8 mouse cellular contexts compared by ENCODE assay signal in the genomic region with DNA sequence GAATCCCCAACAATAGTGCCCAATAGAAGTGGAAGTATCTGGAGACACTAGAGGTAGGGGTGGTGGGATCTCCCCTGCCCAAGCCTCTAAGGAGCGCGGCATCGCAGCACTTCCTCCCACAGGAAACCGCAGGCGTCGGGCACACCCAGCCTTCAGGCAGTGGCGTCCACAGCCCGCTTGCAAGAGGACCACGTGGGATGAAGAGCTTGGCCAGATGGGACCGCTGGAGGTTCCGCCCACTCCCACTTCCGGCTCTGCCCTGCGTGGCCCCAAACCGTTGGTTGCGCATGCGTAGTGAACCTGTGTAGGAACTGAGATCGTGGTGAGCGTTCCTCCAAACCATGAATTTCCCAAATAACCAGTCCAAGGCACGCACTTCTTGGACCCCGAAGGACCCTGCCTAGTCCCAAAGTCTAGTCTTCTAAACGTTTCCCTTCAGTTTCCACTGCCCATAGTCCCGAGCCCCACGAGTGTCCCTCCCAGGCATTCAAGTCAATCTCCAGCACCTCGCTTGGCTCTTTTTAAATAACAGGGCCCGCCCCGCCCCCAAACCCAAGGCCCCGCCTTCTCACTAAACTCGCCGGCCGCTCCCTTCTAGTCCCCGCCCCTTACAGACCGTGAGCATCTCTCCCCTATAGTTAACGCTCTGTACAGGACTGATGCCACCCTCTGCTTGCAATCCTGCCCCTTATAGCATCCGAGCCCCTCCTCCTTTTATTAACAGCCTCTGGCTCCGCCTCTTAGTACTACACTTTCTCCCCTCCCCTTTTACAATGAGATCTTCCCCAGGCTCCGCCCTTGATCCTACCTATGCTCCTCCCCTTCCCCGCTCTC. TPM values are rescaled to one million over a fixed set of nuclear protein-coding genes. Genes with fewer than 3 reads are reported as not detected.
DNase-seq lines count a peak whose midpoint lies in the region; ATAC-seq lines count a peak whose summit lies in the region.

No protein-coding gene starts in this region.

- H3K9me3 ChIP-seq in forebrain, embryonic 11.5 days (ENCODE audit: control insufficient read depth, low read length), result no peaks in the 10 kb centered on the region; the same call in 1 of the 2 replicates
- H3K9me3 ChIP-seq in heart, embryonic 16.5 days (replicated peaks; ENCODE audit: control insufficient read depth, low read length), result peaks cover 6% of the 10 kb centered on the region; the same call in 1 of the 2 replicates
- H3K9me3 ChIP-seq in liver, embryonic 15.5 days (replicated peaks), result no peaks in the 10 kb centered on the region
- H3K9me3 ChIP-seq in neural tube, embryonic 12.5 days, result no peaks in the 10 kb centered on the region

- peak overlapping the region; percentile 71 for H3K4me2 ChIP-seq in forebrain, embryonic 11.5 days (ENCODE audit: low read depth, low read length, severe bottlenecking)
- H3K4me2 ChIP-seq in heart, embryonic 16.5 days (ENCODE audit: low read depth, low read length), result peak overlapping the region; percentile 83
- peak overlapping the region; percentile 72 for H3K4me2 ChIP-seq in liver, embryonic 15.5 days
- peak overlapping the region; percentile 63 for H3K4me2 ChIP-seq in neural tube, embryonic 12.5 days (replicated peaks)

- H3K27me3 ChIP-seq in forebrain, embryonic 11.5 days (ENCODE audit: control insufficient read depth, insufficient read depth, low read length), result 0 out of 2 replicates have a peak, but pooled peaks cover 2% of the 10 kb centered on the region
- peaks cover 4% of the 10 kb centered on the region for H3K27me3 ChIP-seq in heart, embryonic 16.5 days (ENCODE audit: control insufficient read depth, insufficient read depth, low read length)
- H3K27me3 ChIP-seq in liver, embryonic 15.5 days, result no peaks in the 10 kb centered on the region; the same call in 1 of the 2 replicates
- H3K27me3 ChIP-seq in neural tube, embryonic 12.5 days (replicated peaks), result no peaks in the 10 kb centered on the region; the same call in 1 of the 2 replicates

- peak overlapping the region; percentile 48 for H3K9ac ChIP-seq in forebrain, embryonic 11.5 days (ENCODE audit: low read length)
- H3K9ac ChIP-seq in heart, embryonic 16.5 days (ENCODE audit: low read length), result peak overlapping the region; percentile 70
- H3K9ac ChIP-seq in liver, embryonic 15.5 days, result peak overlapping the region; percentile 28
- H3K9ac ChIP-seq in neural tube, embryonic 12.5 days, result peak overlapping the region; percentile 3; the same call in 1 of the 2 replicates

- ATAC-seq in CD4-positive, CD25-positive, alpha-beta regulatory T cell, adult 4 months, result peak; percentile 84
- ATAC-seq in forebrain, embryonic 11.5 days (replicated peaks; ENCODE audit: low FRiP score), result peak; percentile 90
- peak; percentile 85 for ATAC-seq in heart, embryonic 16.5 days (replicated peaks; ENCODE audit: extremely low read depth, insufficient read depth, low FRiP score)
- peak; percentile 83 for ATAC-seq in liver, embryonic 15.5 days (ENCODE audit: insufficient read depth)
- ATAC-seq in neural tube, embryonic 12.5 days (ENCODE audit: low FRiP score, low read depth), result peak; percentile 91

- peak overlapping the region; percentile 72 for H3K27ac ChIP-seq in forebrain, embryonic 11.5 days (ENCODE audit: low read depth, low read length)
- H3K27ac ChIP-seq in heart, embryonic 16.5 days (ENCODE audit: low read length), result peak overlapping the region; percentile 95
- H3K27ac ChIP-seq in liver, embryonic 15.5 days (replicated peaks), result peak overlapping the region; percentile 87
- H3K27ac ChIP-seq in neural tube, embryonic 12.5 days, result peak overlapping the region; percentile 54

- H3K36me3 ChIP-seq in forebrain, embryonic 11.5 days (ENCODE audit: control insufficient read depth, insufficient read depth, low read length), result no peaks in the 10 kb centered on the region
- no peaks in the 10 kb centered on the region for H3K36me3 ChIP-seq in heart, embryonic 16.5 days (ENCODE audit: control insufficient read depth, insufficient read depth)
- peaks cover 7% of the 10 kb centered on the region; the same call in 1 of the 2 replicates for H3K36me3 ChIP-seq in liver, embryonic 15.5 days (replicated peaks)
- no peaks in the 10 kb centered on the region for H3K36me3 ChIP-seq in neural tube, embryonic 12.5 days

- whole genome bisulfite sequencing in forebrain, embryonic 11.5 days, result 1% methylated on average over 37 of the region's 37 CpGs
- 1% methylated on average over 37 of the region's 37 CpGs for WGBS in heart, embryonic 16.5 days
- under 1% methylated on average over 37 of the region's 37 CpGs for WGBS in liver, embryonic 15.5 days (ENCODE audit: insufficient replicate concordance)
- WGBS in neural tube, embryonic 12.5 days, result under 1% methylated on average over 37 of the region's 37 CpGs

- no peaks in the 10 kb centered on the region for H3K4me1 ChIP-seq in forebrain, embryonic 11.5 days (replicated peaks; ENCODE audit: control insufficient read depth, insufficient read depth, low read length)
- H3K4me1 ChIP-seq in heart, embryonic 16.5 days (ENCODE audit: control insufficient read depth, insufficient read depth, low read length), result peaks cover 8% of the 10 kb centered on the region
- H3K4me1 ChIP-seq in liver, embryonic 15.5 days (replicated peaks), result peaks cover 62% of the 10 kb centered on the region
- H3K4me1 ChIP-seq in neural tube, embryonic 12.5 days, result peaks cover 13% of the 10 kb centered on the region; the same call in 1 of the 2 replicates

- DNase-seq in c-Kit-positive CD71-positive TER-119-negative erythroid progenitor cells, embryonic 14.5 days (ENCODE audit: low read depth), result peak; percentile 93
- peak; percentile 94 for DNase-seq in forebrain, embryonic 11.5 days (ENCODE audit: low spot score)
- DNase-seq in kidney, postnatal 36 days, result peak; percentile 95 to 96
- DNase-seq in telencephalon, adult 2 months (ENCODE audit: low read depth, low spot score), result peak; percentile 95

- H3K4me3 ChIP-seq in forebrain, embryonic 11.5 days (ENCODE audit: low read depth, low read length), result peak overlapping the region; percentile 39
- peak overlapping the region; percentile 63 for H3K4me3 ChIP-seq in heart, embryonic 16.5 days (ENCODE audit: low read length)
- peak overlapping the region; percentile 60 for H3K4me3 ChIP-seq in liver, embryonic 15.5 days (replicated peaks)
- H3K4me3 ChIP-seq in neural tube, embryonic 12.5 days, result peak overlapping the region; percentile 41

RNA-seq across cellular contexts. Expression of a gene that starts 0.7 kb away (rescaled TPM):
- polyA plus RNA-seq in CD4-positive, CD25-positive, alpha-beta regulatory T cell, adult 4 months (2017; shearing (Covaris generic)), result 1 to 10 TPM; 2.9 to 3.7 TPM
- polyA plus RNA-seq in forebrain, embryonic 11.5 days (2014; fragmentation: Nextera tagmentation; extraction: Ambion mirVana), result 2.4 and 3.1 TPM in 2 replicates
- polyA plus RNA-seq in heart, embryonic 16.5 days (2015; fragmentation: Nextera tagmentation; extraction: Ambion mirVana), result 3.8 and 3.9 TPM in 2 replicates
- polyA plus RNA-seq in liver, embryonic 15.5 days (2015; fragmentation: Nextera tagmentation; extraction: Ambion mirVana), result 0.91 and 1.2 TPM in 2 replicates
- polyA plus RNA-seq in neural tube, embryonic 12.5 days (2016; fragmentation: Nextera tagmentation; extraction: Ambion mirVana), result 2.8 and 3.7 TPM in 2 replicates

RNA-seq across cellular contexts. Expression of a gene that starts 1.9 kb away (rescaled TPM):
- 100 to 1,000 TPM; 575 to 614 TPM for polyA plus RNA-seq in CD4-positive, CD25-positive, alpha-beta regulatory T cell, adult 4 months (2017; shearing (Covaris generic))
- 15.2 and 20.6 TPM in 2 replicates for polyA plus RNA-seq in forebrain, embryonic 11.5 days (2014; fragmentation: Nextera tagmentation; extraction: Ambion mirVana)
- 87.4 and 92.8 TPM in 2 replicates for polyA plus RNA-seq in heart, embryonic 16.5 days (2015; fragmentation: Nextera tagmentation; extraction: Ambion mirVana)
- polyA plus RNA-seq in liver, embryonic 15.5 days (2015; fragmentation: Nextera tagmentation; extraction: Ambion mirVana), result 59.9 and 65.0 TPM in 2 replicates
- polyA plus RNA-seq in neural tube, embryonic 12.5 days (2016; fragmentation: Nextera tagmentation; extraction: Ambion mirVana), result 32.8 and 33.2 TPM in 2 replicates

RNA-seq across cellular contexts. Expression of a gene that starts 26.4 kb away (rescaled TPM):
- polyA plus RNA-seq in CD4-positive, CD25-positive, alpha-beta regulatory T cell, adult 4 months (2017; shearing (Covaris generic)), result 1 to 10 TPM; 5.9 to 8.9 TPM
- 2.6 and 3.2 TPM in 2 replicates for polyA plus RNA-seq in forebrain, embryonic 11.5 days (2014; fragmentation: Nextera tagmentation; extraction: Ambion mirVana)
- 8.8 TPM in 2 replicates for polyA plus RNA-seq in heart, embryonic 16.5 days (2015; fragmentation: Nextera tagmentation; extraction: Ambion mirVana)
- polyA plus RNA-seq in liver, embryonic 15.5 days (2015; fragmentation: Nextera tagmentation; extraction: Ambion mirVana), result 3.6 and 4.0 TPM in 2 replicates
- polyA plus RNA-seq in neural tube, embryonic 12.5 days (2016; fragmentation: Nextera tagmentation; extraction: Ambion mirVana), result 3.9 and 4.4 TPM in 2 replicates

RNA-seq across cellular contexts. Expression of a gene that starts 26.6 kb away (rescaled TPM):
- polyA plus RNA-seq in CD4-positive, CD25-positive, alpha-beta regulatory T cell, adult 4 months (2017; shearing (Covaris generic)), result not detected
- 1.1 and 2.1 TPM in 2 replicates for polyA plus RNA-seq in forebrain, embryonic 11.5 days (2014; fragmentation: Nextera tagmentation; extraction: Ambion mirVana)
- polyA plus RNA-seq in heart, embryonic 16.5 days (2015; fragmentation: Nextera tagmentation; extraction: Ambion mirVana), result 0.91 and 1.4 TPM in 2 replicates
- 0.94 and 1.3 TPM in 2 replicates for polyA plus RNA-seq in liver, embryonic 15.5 days (2015; fragmentation: Nextera tagmentation; extraction: Ambion mirVana)
- 0.22 and 0.56 TPM in 2 replicates for polyA plus RNA-seq in neural tube, embryonic 12.5 days (2016; fragmentation: Nextera tagmentation; extraction: Ambion mirVana)

RNA-seq across cellular contexts. Expression of a gene that starts 45.0 kb away (rescaled TPM):
- polyA plus RNA-seq in CD4-positive, CD25-positive, alpha-beta regulatory T cell, adult 4 months (2017; shearing (Covaris generic)), result under 1 TPM in 1 of 2 experiments, not detected in 1; 0.23 TPM
- 0.16 and 0.31 TPM in 2 replicates for polyA plus RNA-seq in forebrain, embryonic 11.5 days (2014; fragmentation: Nextera tagmentation; extraction: Ambion mirVana)
- 0.14 and 0.17 TPM in 2 replicates for polyA plus RNA-seq in heart, embryonic 16.5 days (2015; fragmentation: Nextera tagmentation; extraction: Ambion mirVana)
- polyA plus RNA-seq in liver, embryonic 15.5 days (2015; fragmentation: Nextera tagmentation; extraction: Ambion mirVana), result 0.05 TPM in 2 replicates
- polyA plus RNA-seq in neural tube, embryonic 12.5 days (2016; fragmentation: Nextera tagmentation; extraction: Ambion mirVana), result 1.3 and 1.5 TPM in 2 replicates

Comparison
In these comparisons a context has a peak if more than half of its experiments do, and no peak if none do; other contexts are left out.
1. Peak in every context shown above with its lines: DNase-seq, ATAC-seq, H3K4me3 ChIP-seq and H3K27ac ChIP-seq.
2. H3K9ac ChIP-seq: peak in every context shown above with its lines; median percentile 70 in heart, embryonic 16.5 days; 48 in forebrain, embryonic 11.5 days; 28 in liver, embryonic 15.5 days; 3 in neural tube, embryonic 12.5 days.